In the genomic region with DNA sequence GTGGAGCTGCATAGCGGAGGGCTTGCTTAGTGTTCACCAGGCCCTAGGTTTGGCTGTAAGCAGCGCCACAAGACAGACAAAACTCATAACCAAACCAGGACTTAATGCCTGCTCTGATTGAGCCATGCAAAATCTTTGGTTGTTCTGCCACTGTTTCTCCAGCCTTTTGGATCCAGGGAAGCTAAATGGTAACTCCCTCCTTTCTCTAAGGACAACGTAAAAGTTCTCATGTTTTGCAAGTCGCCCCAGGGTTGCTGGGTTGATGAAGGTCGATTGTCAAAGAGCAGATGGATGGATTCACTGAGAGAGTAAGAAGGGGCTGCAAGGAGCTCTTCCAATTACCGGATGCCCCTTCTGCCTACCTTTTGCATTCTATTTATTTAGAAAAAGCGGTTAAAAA, we compare ENCODE assay signal across 9 mouse cellular contexts. TPM values are rescaled to one million over a fixed set of nuclear protein-coding genes. Genes with fewer than 3 reads are reported as not detected.
DNase-seq lines count a peak whose midpoint lies in the region; ATAC-seq and TF ChIP-seq lines count a peak whose summit lies in the region.
"Had no signal": no experiment of that assay in that cellular context is flagged by ENCODE, and none has a peak within 500 bp of the region (broad histone marks: within the 10 kb centered on the region; RNA-seq: fewer than 3 reads in every experiment).

No protein-coding gene starts in this region.

- H3K9ac ChIP-seq in MEL (ENCODE audit: control insufficient read depth, low read depth, low read length, poor library complexity, severe bottlenecking) = peak overlapping the region; percentile 69
- peak overlapping the region; percentile 64 for H3K9ac ChIP-seq in forebrain, postnatal 0 days
- H3K9ac ChIP-seq in liver, postnatal 0 days (replicated peaks) = peak overlapping the region; percentile 72

- peak overlapping the region; percentile 63 to 93 for H3K4me3 ChIP-seq in MEL (ENCODE audit: control insufficient read depth in 1 of 2, insufficient read depth in 1 of 2, low read depth in 2 of 2, low read length in 2 of 2)
- peak overlapping the region; percentile 65 for H3K4me3 ChIP-seq in forebrain, postnatal 0 days (ENCODE audit: low read depth, low read length)
- H3K4me3 ChIP-seq in liver, postnatal 0 days (ENCODE audit: low read depth, low read length) = peak overlapping the region; percentile 63

- 17% methylated on average over 7 of the region's 7 CpGs for WGBS in forebrain, postnatal 0 days
- 19% methylated on average over 7 of the region's 7 CpGs for WGBS in liver, postnatal 0 days (ENCODE audit: insufficient replicate concordance)

- no peaks in the 10 kb centered on the region for H3K9me3 ChIP-seq in MEL (replicated peaks; ENCODE audit: insufficient read depth, low read length)
- no peaks in the 10 kb centered on the region for H3K9me3 ChIP-seq in forebrain, postnatal 0 days (ENCODE audit: low read length)
- H3K9me3 ChIP-seq in liver, postnatal 0 days (ENCODE audit: low read length) = no peaks in the 10 kb centered on the region

- DNase-seq in heart, adult 11 months = peak; percentile 88
- no peak for DNase-seq in heart, adult 9 months (ENCODE audit: low spot score in 2 of 2)
- DNase-seq in MEL (ENCODE audit: low read depth, low spot score) = peak; percentile 44
- DNase-seq in forebrain, postnatal 0 days = peak; percentile 25
- no peak for DNase-seq in liver, postnatal 0 days
- no peak for DNase-seq in gastrocnemius, postnatal 36 days
- DNase-seq in frontal cortex, postnatal 10 days (ENCODE audit: low spot score in 2 of 2) = no peak

- intact Hi-C loops in gastrocnemius, postnatal 36 days (cut with DNase I) = loop anchor here (5.0 kb wide), 1 partner anchor 147 kb away; no protein-coding TSS in a partner anchor

- no peaks in the 10 kb centered on the region for H3K27me3 ChIP-seq in MEL (ENCODE audit: control insufficient read depth in 1 of 2, insufficient read depth in 2 of 2, low read length in 2 of 2)
- H3K27me3 ChIP-seq in forebrain, postnatal 0 days (ENCODE audit: insufficient read depth, low read length) = no peaks in the 10 kb centered on the region
- no peaks in the 10 kb centered on the region for H3K27me3 ChIP-seq in liver, postnatal 0 days (ENCODE audit: insufficient read depth, low read length)

- TF ChIP-seq RAD21 in MEL (IDR thresholded peaks at IDR 0.05; ENCODE audit: low read depth, low read length) = no peak

- peak overlapping the region; percentile 32; the same call in 1 of the 2 replicates for H3K27ac ChIP-seq in MEL (ENCODE audit: control insufficient read depth, low read depth, low read length)
- H3K27ac ChIP-seq in forebrain, postnatal 0 days (ENCODE audit: low read depth, low read length) = peak overlapping the region; percentile 79
- peak overlapping the region; percentile 79 for H3K27ac ChIP-seq in liver, postnatal 0 days (ENCODE audit: low read depth)

- no peak for TF ChIP-seq EP300 in MEL (IDR thresholded peaks at IDR 0.05; ENCODE audit: low read depth in 1 of 2, low read length in 2 of 2)
- TF ChIP-seq EP300 in liver, postnatal 0 days (IDR thresholded peaks at IDR 0.05; ENCODE audit: low read depth) = no peak

- no peak for ATAC-seq in forebrain, postnatal 0 days
- no peak for ATAC-seq in liver, postnatal 0 days
- no peak for ATAC-seq in megakaryocyte progenitor cell, adult 5-6 weeks (replicated peaks; ENCODE audit: poor library complexity)

- TF ChIP-seq CTCF in MEL (IDR thresholded peaks at IDR 0.05 in 2 of 3, conservative IDR thresholded peaks at IDR 0.05 in 1 of 3; ENCODE audit: control insufficient read depth in 1 of 3, insufficient read depth in 1 of 3, low read depth in 2 of 3, low read length in 3 of 3, poor library complexity in 1 of 3, severe bottlenecking in 1 of 3) = no peak
- TF ChIP-seq CTCF in forebrain, postnatal 0 days (IDR thresholded peaks at IDR 0.05; ENCODE audit: low read depth) = no peak
- TF ChIP-seq CTCF in liver, postnatal 0 days (IDR thresholded peaks at IDR 0.05; ENCODE audit: low read depth) = no peak

- peaks cover 0 to 11% of the 10 kb centered on the region in 2 experiments; a peak in 2 of 4 replicates for H3K36me3 ChIP-seq in MEL (ENCODE audit: control insufficient read depth in 1 of 2, insufficient read depth in 2 of 2, low read length in 2 of 2)
- no peaks in the 10 kb centered on the region for H3K36me3 ChIP-seq in forebrain, postnatal 0 days (ENCODE audit: insufficient read depth)
- H3K36me3 ChIP-seq in liver, postnatal 0 days (replicated peaks; ENCODE audit: insufficient read depth, low read length) = no peaks in the 10 kb centered on the region

- no peaks in the 10 kb centered on the region; the same call in 1 of the 2 replicates for H3K79me2 ChIP-seq in MEL (ENCODE audit: control insufficient read depth, insufficient read depth, low read length, poor library complexity)

- peaks cover 5 to 17% of the 10 kb centered on the region in 2 experiments; a peak in 3 of 4 replicates for H3K4me1 ChIP-seq in MEL (ENCODE audit: control insufficient read depth in 1 of 2, insufficient read depth in 2 of 2, low read length in 2 of 2)
- H3K4me1 ChIP-seq in forebrain, postnatal 0 days (ENCODE audit: insufficient read depth) = peaks cover 28% of the 10 kb centered on the region
- H3K4me1 ChIP-seq in liver, postnatal 0 days (ENCODE audit: insufficient read depth) = peaks cover 45% of the 10 kb centered on the region

- TF ChIP-seq POLR2A in MEL (IDR thresholded peaks at IDR 0.05; ENCODE audit: control insufficient read depth in 1 of 2, insufficient read depth in 1 of 2, low read depth in 1 of 2, low read length in 2 of 2, poor library complexity in 1 of 2) = no peak

- H3K4me2 ChIP-seq in forebrain, postnatal 0 days (ENCODE audit: low read depth) = peak overlapping the region; percentile 65
- peak overlapping the region; percentile 83 for H3K4me2 ChIP-seq in liver, postnatal 0 days (ENCODE audit: low read depth, low read length)

TF ChIP-seq in MEL, 35 proteins besides CTCF, POLR2A, EP300 and RAD21:
- TF ChIP-seq TBP (IDR thresholded peaks at IDR 0.05; ENCODE audit: low read depth, low read length) (0 out of 2 replicates have a peak, but pooled peaks have one; percentile 8), MYC (IDR thresholded peaks at IDR 0.05; ENCODE audit: low read depth, low read length) (no peak)

RNA-seq across cellular contexts. Expression of a gene that starts 3.8 kb away (rescaled TPM):
- total RNA-seq in MEL (2012; rRNA removed) = 4.1 and 4.5 TPM in 2 replicates
- polyA plus RNA-seq in MEL (2012; ENCODE audit: insufficient read depth in 1 of 2, insufficient read length in 2 of 2, low read depth in 1 of 2, low replicate concordance in 2 of 2, missing spikeins in 1 of 2) = 10 to 100 TPM in 1 of 2 experiments, not detected in 1; 15.4 TPM
- total RNA-seq in forebrain, postnatal 0 days (2014; rRNA removed) = 8.8 and 14.8 TPM in 2 replicates
- polyA plus RNA-seq in forebrain, postnatal 0 days (2015; fragmentation: Nextera tagmentation; extraction: Ambion mirVana) = 6.7 and 8.0 TPM in 2 replicates
- polyA plus RNA-seq in liver, postnatal 0 days (2015; fragmentation: Nextera tagmentation; extraction: Ambion mirVana) = 5.2 and 5.5 TPM in 2 replicates
- total RNA-seq in gastrocnemius, postnatal 36 days (2021) = 10 to 100 TPM; 18.6 to 20.6 TPM
- 8.3 and 9.8 TPM in 2 replicates for total RNA-seq in megakaryocyte progenitor cell, adult 5-6 weeks (2015)
- 7.2 and 7.4 TPM in 2 replicates for total RNA-seq in megakaryocyte progenitor cell, adult 5-6 weeks (2017)

RNA-seq across cellular contexts. Expression of a gene that starts 17.9 kb away (rescaled TPM):
- not detected in 2 replicates for total RNA-seq in MEL (2012; rRNA removed)
- not detected for polyA plus RNA-seq in MEL (2012; ENCODE audit: insufficient read depth in 1 of 2, insufficient read length in 2 of 2, low read depth in 1 of 2, low replicate concordance in 2 of 2, missing spikeins in 1 of 2)
- total RNA-seq in forebrain, postnatal 0 days (2014; rRNA removed) = not detected in 2 replicates
- 0.35 TPM in 1 of 2 replicates, not detected in the other for polyA plus RNA-seq in forebrain, postnatal 0 days (2015; fragmentation: Nextera tagmentation; extraction: Ambion mirVana)
- polyA plus RNA-seq in liver, postnatal 0 days (2015; fragmentation: Nextera tagmentation; extraction: Ambion mirVana) = not detected in 2 replicates
- not detected for total RNA-seq in gastrocnemius, postnatal 36 days (2021)
- not detected in 2 replicates for total RNA-seq in megakaryocyte progenitor cell, adult 5-6 weeks (2015)
- total RNA-seq in megakaryocyte progenitor cell, adult 5-6 weeks (2017) = not detected in 2 replicates
- total RNA-seq: hematopoietic stem cell, adult 5-6 weeks had no signal

RNA-seq across cellular contexts. Expression of a gene that starts 25.2 kb away (rescaled TPM):
- total RNA-seq in MEL (2012; rRNA removed) = not detected in 2 replicates
- polyA plus RNA-seq in MEL (2012; ENCODE audit: insufficient read depth in 1 of 2, insufficient read length in 2 of 2, low read depth in 1 of 2, low replicate concordance in 2 of 2, missing spikeins in 1 of 2) = not detected
- total RNA-seq in forebrain, postnatal 0 days (2014; rRNA removed) = not detected in 2 replicates
- not detected in 2 replicates for polyA plus RNA-seq in forebrain, postnatal 0 days (2015; fragmentation: Nextera tagmentation; extraction: Ambion mirVana)
- polyA plus RNA-seq in liver, postnatal 0 days (2015; fragmentation: Nextera tagmentation; extraction: Ambion mirVana) = not detected in 2 replicates
- not detected for total RNA-seq in gastrocnemius, postnatal 36 days (2021)
- total RNA-seq in megakaryocyte progenitor cell, adult 5-6 weeks (2015) = not detected in 2 replicates
- not detected in 2 replicates for total RNA-seq in megakaryocyte progenitor cell, adult 5-6 weeks (2017)
- total RNA-seq: hematopoietic stem cell, adult 5-6 weeks had no signal

Comparison
In these comparisons a context has a peak if more than half of its experiments do, and no peak if none do; other contexts are left out.
1. DNase-seq: peak in heart, adult 11 months (single experiment), MEL (single experiment) and forebrain, postnatal 0 days (single experiment); none in heart, adult 9 months (0 of 2), liver, postnatal 0 days (single experiment), gastrocnemius, postnatal 36 days (0 of 2) and frontal cortex, postnatal 10 days (0 of 2).
2. Peak in every context shown above with its lines, with median percentiles within 50 percentile points of each other: H3K27ac ChIP-seq, H3K4me3 ChIP-seq and H3K9ac ChIP-seq.